Mouse (Mus musculus): ENCODE data around the gene Nostrin. TPM values are rescaled to one million over a fixed set of nuclear protein-coding genes. Genes with fewer than 3 reads are reported as not detected.

Nostrin gene
- not detected for polyA plus RNA-seq (2017; shearing (Covaris generic))

DNA sequence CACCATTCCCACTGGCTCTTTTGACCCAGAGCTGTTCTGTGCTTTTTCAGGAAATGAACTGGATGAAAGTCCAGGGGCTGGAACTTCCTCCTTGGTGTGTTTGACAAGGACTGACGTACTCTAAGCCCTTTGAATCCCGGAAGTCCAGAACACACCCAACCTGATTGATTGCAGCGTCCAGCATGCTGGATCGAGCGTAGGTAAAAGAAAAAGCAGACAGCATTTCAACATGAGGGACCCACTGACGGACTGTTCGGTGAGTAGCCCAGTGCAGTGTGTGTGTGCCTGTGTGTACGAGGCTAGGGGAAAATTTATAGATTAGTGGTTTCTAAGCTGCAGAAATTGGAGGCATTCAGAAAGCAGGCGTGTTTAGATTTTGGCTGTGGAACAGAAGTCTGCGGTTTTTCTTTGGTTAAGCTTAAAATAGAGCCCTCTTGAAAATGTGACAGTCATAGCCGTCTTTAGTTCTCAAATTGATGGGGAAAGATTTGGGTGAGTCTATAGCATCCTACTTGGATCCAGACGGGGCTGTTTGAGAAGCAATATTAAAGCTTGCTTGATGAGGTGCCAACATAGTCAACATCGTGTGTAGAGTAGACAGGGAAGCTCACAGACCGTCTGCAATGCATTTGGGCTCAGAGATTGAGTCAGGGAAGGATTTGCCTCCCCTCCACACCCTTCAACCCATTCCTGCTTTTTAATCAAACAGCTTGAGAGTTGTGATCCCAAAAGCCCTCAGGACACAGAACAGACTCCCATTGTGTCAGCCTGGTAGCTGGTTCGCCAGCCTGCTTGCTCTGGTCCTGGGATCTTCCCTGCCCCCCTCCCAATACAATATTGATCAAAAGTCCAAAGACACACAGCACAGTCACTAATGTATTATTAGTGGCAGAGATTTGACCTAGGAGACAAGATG is at the start of gene Nostrin:
TSS of gene Nostrin (plus strand) at position 140 of the 916 bp plus-strand sequence.

DNA sequence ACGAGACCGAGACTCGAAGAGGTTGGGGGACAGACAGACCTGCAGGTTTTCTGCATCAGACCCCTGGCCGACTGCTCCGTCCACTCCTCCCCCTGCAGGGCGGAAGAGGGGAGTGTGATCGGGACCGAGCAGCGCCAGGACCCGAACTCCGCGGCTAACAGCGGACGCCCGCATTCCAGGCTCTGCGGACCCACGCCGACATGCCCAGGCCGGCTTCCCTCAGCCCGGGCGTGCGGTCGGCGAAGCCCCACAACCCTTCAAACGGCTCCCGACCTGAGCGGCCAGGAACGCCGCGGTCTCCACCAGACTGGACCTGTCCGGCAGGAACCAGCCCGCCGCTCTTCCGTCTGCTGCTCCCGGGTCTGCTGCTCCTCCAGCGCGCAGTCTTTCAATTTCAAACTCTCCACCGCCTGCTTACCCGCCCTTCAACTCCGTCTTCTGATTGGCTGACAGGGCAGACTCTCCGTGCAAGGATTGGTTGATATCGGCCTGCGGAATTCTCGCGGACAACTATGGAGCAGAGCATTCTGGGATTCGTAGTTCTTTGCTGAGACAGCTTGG is 70.3 kb downstream of the Nostrin start, which contains the start of gene Spc25:
TSS of gene Spc25 (minus strand) at position 404 of the 561 bp plus-strand sequence.

DNA sequence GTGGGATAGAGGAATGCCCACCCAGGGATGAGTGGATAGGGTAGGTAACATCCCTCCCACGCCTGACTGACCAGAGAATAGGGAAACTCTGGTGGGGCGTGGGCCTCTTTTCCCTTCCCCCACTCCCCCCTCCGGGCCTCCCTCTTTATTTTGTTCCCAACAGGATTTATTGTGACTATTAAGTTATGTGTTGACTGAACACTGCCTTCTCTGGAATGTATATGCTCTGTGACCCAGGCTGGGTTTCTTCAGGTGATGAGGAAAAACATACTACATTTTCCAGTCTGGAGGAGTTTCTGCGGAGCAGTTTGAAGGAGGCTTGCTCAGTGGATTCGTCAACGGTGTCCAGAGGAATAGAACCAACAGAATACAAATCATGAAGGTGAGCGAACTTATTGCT is 75.2 kb downstream of the Nostrin start, which contains the start of gene G6pc2:
TSS of gene G6pc2 (plus strand) at position 301 of the 400 bp plus-strand sequence.

Other genes starting within 250 kb of the Nostrin start
- 1.0 TPM for gene Spc25, start 70.4 kb downstream of the Nostrin start, polyA plus RNA-seq (2017; shearing (Covaris generic))
- gene G6pc2, start 75.3 kb downstream of the Nostrin start, polyA plus RNA-seq (2017; shearing (Covaris generic)), result not detected
- not detected for gene Abcb11, start 206.8 kb downstream of the Nostrin start, polyA plus RNA-seq (2017; shearing (Covaris generic))
- 0.31 TPM for gene Dhrs9, start 244.6 kb downstream of the Nostrin start, polyA plus RNA-seq (2017; shearing (Covaris generic))

Data from effector memory CD4-positive, alpha-beta T cell, adult 5 months (primary cell).